Mouse (Mus musculus) CH12.LX (cell line): ENCODE measurements around the gene Fxyd2.

Experiments
- CHD2 ChIP-seq: IDR thresholded peaks from 2 replicates; pipeline ENCODE4 v1.6.1; 2011; ENCODE audit warnings: low read length, improper control_type of control experiment
- CTCF ChIP-seq, 2 experiments: IDR thresholded peaks in 1 of 2; conservative IDR thresholded peaks in 1 of 2; 2 replicates each; pipeline ENCODE4 v1.5.1; 2011 to 2012; ENCODE audit warnings: low read depth in 2 of 2, low read length in 2 of 2, improper control_type of control experiment in 1 of 2, inconsistent platforms in 1 of 2, mild to moderate bottlenecking in 1 of 2, moderate library complexity in 1 of 2
- EP300 ChIP-seq: IDR thresholded peaks from 2 replicates; pipeline ENCODE4 v1.6.1; 2011; ENCODE audit warnings: low read length, improper control_type of control experiment
- ETS1 ChIP-seq: conservative IDR thresholded peaks from 2 replicates; pipeline ENCODE4 v1.6.1; 2012; ENCODE audit warnings: low read depth, mild to moderate bottlenecking, inconsistent platforms, low read length, improper control_type of control experiment, moderate library complexity
- MAFK ChIP-seq: IDR thresholded peaks from 2 replicates; pipeline ENCODE4 v1.6.1; 2011; ENCODE audit warnings: low read length, improper control_type of control experiment; ENCODE audit not compliant: insufficient replicate concordance
- RAD21 ChIP-seq: IDR thresholded peaks from 2 replicates; pipeline ENCODE4 v1.6.1; 2011; ENCODE audit warnings: low read depth, mild to moderate bottlenecking, low read length, improper control_type of control experiment, moderate library complexity
- USF1 ChIP-seq: IDR thresholded peaks from 2 replicates; pipeline ENCODE4 v1.6.1; 2014; ENCODE audit warnings: low read depth, mild to moderate bottlenecking, inconsistent platforms, low read length, improper control_type of control experiment
- ZC3H11A ChIP-seq: IDR thresholded peaks from 2 replicates; pipeline ENCODE4 v1.6.1; 2012; ENCODE audit warnings: low read depth, mild to moderate bottlenecking, inconsistent platforms, low read length, improper control_type of control experiment
- ZKSCAN1 ChIP-seq: IDR thresholded peaks from 2 replicates; pipeline ENCODE4 v1.6.1; 2012; ENCODE audit warnings: low read depth, inconsistent platforms, low read length, improper control_type of control experiment, borderline replicate concordance

DNA sequence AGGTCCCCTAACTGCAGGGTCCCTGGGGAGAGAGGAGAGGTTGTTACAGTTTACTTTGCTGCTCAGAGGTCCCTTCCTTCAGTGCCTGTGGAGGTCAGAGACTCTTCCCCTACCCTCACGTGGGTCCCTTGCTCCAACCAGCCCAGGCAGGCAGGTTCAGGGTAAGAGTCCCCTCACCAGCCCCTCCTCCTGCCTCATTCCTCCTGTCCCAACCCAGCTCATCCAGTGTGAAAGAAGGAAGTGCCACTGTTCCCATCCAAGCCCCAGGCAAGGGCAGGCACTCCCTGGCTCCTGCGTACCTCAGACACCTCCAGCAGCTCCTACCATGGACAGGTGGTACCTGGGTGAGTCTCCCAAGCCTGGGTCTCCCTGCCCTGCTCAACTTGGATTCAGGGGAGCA, 3.5 kb downstream of the Fxyd2 start:
- no peak for TF ChIP-seq CTCF (conservative IDR thresholded peaks at IDR 0.05 in 1 of 2, IDR thresholded peaks at IDR 0.05 in 1 of 2; ENCODE audit: low read depth in 2 of 2, low read length in 2 of 2)
- no peak for TF ChIP-seq ZC3H11A
- TF ChIP-seq EP300: no peak
- no peak for TF ChIP-seq USF1
- no peak for TF ChIP-seq ZKSCAN1
- no peak for TF ChIP-seq RAD21
- TF ChIP-seq ETS1: no peak
- TF ChIP-seq CHD2: no peak
- TF ChIP-seq MAFK: no peak
